Mouse (Mus musculus) layer of hippocampus, adult 9-11 months (tissue): Measurements from ENCODE around the gene Capn11.
A peak's percentile ranks its signal among the peaks of the same experiment; 100 is the strongest.

ENCODE experiments used
- DNase-seq: peaks from one replicate; pipeline ENCODE4 v3.0.0; 2022

The Capn11 gene

GRCm38 (mm10) chr17:45596631-45597396, 62.3 kb downstream of the Capn11 start:
- peak; percentile 69 for DNase-seq

- DNase-seq: no peak
Measured at GRCm38 (mm10) chr17:45595736-45596390, 63.3 kb downstream of the Capn11 start.

- DNase-seq: no peak
Measured at GRCm38 (mm10) chr17:45594881-45595735, 64.0 kb downstream of the Capn11 start.

- DNase-seq: no peak
Measured at GRCm38 (mm10) chr17:45594195-45594594, 64.9 kb downstream of the Capn11 start.

GRCm38 (mm10) chr17:45593479-45593878, 65.6 kb downstream of the Capn11 start:
- DNase-seq: no peak

DNA sequence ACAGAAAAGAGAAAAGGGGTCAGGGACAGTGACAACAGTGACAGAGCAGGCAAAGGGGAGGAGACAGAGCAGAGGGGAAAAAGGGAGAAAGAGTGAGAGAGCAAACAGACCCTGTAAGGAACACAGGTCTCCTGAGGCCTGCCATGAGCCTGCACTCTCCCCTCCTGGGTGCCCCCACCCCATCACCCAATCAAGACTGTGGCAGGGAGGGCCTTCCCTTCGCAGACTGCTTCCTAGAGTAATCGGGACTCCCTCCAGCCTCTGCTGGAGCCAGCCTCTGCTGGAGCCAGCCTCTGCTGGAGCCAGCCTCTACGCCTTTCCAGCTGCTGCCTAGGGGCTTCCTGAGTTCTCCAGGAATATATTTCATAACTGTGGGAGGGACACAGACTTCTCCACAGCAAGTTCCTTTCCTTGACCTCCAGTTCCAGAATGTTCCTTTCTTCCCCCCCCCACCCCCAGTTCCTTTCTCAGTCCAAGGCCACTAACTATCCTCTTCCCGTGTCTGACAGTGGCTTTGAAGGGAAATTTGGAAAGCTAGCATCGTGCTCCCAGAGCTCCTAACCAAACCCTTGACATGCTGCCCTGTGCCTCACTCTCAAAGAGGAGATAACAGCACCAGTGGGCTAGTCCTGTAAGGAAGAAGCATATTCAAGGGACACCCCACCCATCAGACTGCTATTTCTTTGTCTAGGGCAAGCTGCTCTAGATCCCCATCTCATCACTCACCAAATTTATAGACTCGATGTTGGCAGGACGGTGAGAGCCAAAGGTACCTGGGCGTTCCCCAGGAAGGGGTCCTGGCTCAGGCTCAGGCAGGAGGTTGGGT, 66.3 kb downstream of the Capn11 start:
- no peak for DNase-seq

DNA sequence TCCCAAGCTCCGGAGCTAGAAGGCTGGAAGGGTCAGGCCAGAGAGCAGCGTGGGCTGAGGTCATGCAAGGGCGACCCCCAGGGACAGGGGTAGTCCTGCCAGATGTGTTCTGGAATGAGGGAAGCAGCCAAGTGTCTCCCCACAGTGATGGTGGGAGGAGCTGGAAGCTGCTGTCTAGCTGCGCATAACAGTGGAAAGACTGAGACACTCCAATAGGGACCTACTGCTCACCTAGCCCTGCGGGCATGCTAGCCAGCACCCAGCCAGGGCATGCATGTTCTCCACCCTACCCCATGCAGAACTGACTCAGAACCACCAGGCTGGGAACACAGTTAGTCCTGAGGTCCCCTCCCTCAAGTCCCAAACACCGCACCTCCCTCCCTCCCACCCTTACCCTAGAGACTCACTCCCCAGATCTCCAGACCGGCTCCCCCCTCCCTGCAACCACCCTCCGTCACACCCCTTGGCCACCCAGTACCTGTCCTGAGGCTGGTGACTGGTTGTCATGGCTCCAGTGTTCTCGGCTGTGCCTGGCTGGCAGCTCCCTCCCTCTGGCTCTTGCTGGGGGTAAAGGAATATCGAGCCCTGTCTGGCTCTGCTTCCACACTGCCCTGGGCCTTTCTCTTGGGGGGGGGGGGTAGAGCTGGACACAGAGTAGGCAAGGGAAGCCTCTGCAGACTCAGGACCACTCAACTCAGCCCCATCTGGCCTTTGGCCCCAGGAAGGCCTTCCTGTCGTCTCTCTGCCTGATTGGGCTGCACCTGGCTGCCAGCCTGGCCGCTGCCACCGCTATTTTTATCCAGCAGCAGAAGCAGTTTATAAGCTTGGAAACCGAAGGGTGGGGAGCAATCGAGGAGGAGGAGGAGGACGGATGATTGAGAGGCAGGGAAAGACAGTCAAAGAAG, 67.2 kb downstream of the Capn11 start:
- DNase-seq: no peak

DNA sequence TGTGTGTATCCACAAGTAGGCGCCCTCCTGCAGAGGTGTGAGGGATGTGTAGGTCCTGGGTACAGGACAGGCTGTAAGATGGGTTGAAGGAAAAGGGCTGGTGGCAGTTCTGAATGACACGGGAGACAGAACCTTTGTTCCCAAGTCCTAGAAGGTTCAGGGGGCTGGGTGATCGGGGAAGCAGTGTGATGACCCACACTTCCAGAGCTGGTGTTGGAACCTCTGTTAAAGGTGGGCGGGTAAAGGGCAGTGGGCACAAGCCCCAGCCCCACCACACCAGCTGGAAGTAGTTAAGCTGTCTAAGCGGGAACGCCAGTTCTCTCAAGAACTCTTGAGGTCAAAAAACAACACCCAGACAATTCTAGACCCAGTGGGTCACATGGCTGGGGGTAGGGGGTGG, 68.7 kb downstream of the Capn11 start:
- no peak for DNase-seq

DNA sequence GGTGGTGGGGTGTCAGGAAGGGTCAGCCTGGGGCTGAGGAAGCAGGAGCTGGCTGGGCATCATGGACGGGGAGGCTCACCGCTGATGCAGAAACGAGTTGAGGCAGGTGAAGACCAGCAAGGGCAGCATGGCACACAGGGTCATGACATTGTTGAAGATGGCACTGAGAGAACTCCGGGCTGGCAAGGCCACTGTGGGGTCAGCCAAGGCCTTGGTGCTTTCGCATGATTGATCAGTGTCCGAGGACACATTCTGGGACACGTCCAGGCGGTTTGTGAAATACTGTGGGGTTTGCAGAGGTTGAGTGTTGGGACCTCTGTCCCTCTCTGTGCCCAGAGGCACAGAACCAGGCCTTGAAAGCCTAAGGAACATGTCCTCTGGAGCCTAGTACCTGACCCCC, 69.3 kb downstream of the Capn11 start:
- DNase-seq: no peak

DNA sequence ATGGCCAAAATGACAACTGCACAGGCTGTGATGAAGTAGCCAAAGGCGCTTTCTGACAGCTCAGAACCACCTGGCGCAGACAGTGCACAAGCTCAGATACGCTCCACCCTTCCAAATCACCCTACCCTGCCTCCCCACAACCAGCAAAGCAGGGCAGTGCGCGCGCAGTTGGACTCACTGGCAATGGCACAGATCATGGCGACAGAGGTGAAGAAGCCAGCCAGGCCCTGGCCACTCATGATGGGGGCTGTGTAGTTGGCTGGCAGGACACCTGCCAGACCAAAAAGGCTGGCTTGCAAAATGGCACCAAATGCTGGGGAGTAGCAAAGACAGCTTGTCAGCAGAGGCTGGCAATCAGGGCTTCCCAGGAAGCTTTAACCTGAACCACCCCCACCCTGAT, 69.9 kb downstream of the Capn11 start:
- no peak for DNase-seq

DNA sequence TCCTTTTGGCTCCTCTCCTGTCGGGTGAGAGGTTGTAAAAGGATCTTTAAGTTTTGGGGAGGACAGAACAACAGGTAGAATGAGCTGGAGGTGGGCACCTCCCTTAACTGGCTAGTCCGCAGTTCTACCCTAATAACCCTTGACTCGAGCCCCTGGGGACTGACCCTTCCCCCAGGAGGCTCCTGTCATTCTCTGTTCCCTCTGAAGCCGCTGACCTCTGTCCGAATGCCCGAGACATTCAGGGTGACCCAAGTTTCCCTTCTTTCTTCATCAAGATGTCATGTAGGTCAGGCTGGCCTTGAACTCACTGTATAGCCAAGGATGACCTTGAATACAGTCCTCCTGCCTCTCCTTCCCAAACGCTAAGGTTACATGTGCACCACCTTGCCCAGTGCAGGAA, 70.8 kb downstream of the Capn11 start:
- DNase-seq: no peak

GRCm38 (mm10) chr17:45586449-45586837, 72.7 kb downstream of the Capn11 start:
- no peak for DNase-seq

DNA sequence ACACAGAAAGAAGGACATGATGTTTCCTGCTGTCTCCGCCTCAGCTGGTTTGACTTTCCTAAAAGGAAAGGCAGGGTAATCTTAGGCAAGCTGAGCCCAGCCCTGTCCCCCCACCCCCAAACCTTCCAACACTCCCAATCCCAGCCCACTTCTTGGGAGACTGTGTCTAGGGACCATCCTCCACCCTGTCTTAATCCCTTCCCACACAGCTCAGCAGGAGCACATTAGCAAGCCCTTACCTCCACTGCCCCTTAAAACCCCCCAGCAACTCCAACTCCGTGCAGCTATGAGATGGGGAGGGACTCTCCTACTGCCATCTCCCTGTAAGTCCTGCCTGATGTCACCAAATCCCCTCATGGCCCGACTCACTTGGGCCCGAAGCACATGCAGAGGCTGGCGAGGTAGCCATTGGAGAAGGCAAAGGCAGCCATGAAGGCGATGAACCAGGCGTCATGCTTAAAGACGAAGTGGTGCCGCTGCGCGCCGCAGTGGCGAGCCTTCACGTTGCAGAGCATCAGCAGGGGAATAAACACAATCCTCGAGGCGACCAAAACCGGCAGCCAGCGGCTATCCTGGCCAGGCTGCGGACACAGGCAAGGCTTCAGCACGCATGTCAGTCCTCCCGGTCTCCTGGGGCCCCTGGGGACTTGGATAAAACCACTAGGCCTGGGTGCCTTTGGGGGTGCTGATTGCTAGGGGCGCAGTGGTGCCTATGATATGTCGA, 73.2 kb downstream of the Capn11 start:
- no peak for DNase-seq

- peak; percentile 70 for DNase-seq
Measured at GRCm38 (mm10) chr17:45584939-45585678, 74.0 kb downstream of the Capn11 start.

DNA sequence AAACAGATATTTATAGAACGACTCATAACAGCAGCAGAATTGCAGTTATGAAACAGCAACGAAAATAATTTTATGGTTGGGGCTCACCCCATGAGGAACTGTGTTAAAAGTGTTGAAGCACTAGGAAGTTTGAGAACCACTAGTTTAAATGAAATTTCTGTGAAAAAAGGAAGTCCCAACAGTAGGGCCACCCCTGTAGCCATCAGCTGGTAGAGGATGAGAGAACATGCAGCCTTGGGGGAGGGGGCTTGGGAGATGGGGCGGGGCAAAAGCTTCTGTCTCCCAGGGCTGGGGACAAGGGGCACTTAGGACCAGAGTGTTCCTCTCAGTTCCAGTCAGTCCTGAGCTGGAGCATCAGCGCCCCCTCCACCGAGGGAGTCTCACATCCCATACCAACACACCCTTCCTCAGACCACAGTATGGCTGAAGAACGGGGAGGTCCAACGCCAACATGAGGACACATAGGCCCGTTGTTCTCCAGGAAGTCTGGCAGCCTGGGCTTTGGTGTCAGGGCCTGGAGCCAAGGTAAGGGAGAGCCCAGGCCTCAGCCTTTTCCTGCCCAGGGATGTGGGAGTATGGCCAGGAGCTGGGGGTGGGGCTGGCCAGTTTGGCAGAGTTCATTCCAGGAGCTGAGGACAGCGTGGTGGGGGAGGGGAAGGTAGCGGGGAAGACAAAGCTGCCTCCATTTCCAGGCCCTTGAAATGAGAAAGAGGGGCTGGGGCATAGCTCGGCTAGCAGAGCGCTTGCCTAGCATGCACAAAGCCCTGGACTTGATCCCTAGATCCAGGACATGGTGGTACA, 74.8 kb downstream of the Capn11 start:
- DNase-seq: peak; percentile 77

- DNase-seq: no peak
Measured at GRCm38 (mm10) chr17:45582715-45583355, 76.3 kb downstream of the Capn11 start.

DNA sequence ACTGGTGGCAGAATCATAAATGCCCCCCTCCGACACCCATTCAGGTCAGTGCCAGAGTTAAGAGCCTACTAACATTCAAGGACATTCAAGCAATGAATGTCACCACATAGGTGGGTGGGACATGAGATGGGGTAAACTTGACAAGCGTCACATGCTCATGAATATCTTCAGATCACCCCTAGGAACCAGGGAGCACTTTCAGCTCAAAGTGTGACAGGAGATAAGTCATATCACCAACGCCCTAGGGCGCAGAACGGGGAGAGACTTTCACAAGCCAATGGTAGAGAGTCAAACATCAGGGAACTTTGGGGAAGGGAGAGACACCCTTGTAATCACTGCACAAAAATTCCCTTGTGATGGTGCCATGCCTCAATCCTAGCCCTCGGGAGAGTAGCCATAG, 76.9 kb downstream of the Capn11 start:
- no peak for DNase-seq

GRCm38 (mm10) chr17:45581567-45581983, 77.5 kb downstream of the Capn11 start:
- DNase-seq: peak; percentile 62
